Mouse (Mus musculus): ENCODE data around the gene Clpb. TPM values are rescaled to one million over a fixed set of nuclear protein-coding genes. Genes with fewer than 3 reads are reported as not detected.
A peak's percentile ranks its signal among the peaks of the same experiment; 100 is the strongest.

Clpb gene
- polyA plus RNA-seq, 1 experiment from 2014 or later, result 48.0 TPM

DNA sequence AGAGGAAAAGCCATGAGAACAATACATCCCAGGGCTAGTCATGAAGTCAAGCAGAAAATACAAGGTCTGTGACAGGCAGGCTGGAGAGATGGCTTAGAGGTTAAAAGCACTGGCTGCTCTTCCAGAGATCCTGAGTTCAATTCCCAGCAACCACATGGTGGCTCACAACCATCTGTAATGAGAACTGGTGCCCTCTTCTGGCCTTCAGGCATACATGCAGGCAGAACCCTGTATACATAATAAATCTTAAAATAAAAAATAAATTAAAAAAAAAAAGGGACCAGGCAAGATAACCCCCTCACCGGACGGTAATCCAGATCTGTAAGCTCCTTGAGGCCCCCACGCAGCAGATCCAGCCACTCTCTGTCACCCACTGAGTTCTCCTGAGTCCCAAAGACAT is 166.9 kb downstream of the Clpb start:
- Histone ChIP-seq H3K4me3 (no peak overlapping the region), H3K9me3 (no peaks in the 10 kb centered on the region), H3K4me2 (replicated peaks) (no peak overlapping the region), H3K4me1 (peaks cover 21% of the 10 kb centered on the region), H3K27ac (no peak overlapping the region), H3K27me3 (no peaks in the 10 kb centered on the region), H3K9ac (no peak overlapping the region), H3K36me3 (peaks cover 88% of the 10 kb centered on the region)
- ATAC-seq (ENCODE audit: insufficient number of reproducible peaks, insufficient read depth, low FRiP score, low TSS enrichment), result no peak
- WGBS, result 95% methylated on average over 3 of the region's 3 CpGs

- no peaks in the 10 kb centered on the region for H3K9me3 ChIP-seq
- no peak overlapping the region for H3K27ac ChIP-seq
- peaks cover 78% of the 10 kb centered on the region for H3K36me3 ChIP-seq
- H3K4me2 ChIP-seq (replicated peaks), result no peak overlapping the region
- H3K9ac ChIP-seq, result no peak overlapping the region
- no peaks in the 10 kb centered on the region for H3K27me3 ChIP-seq
- WGBS, result 91% methylated on average over 8 of the region's 8 CpGs
- peaks cover 23% of the 10 kb centered on the region for H3K4me1 ChIP-seq
- ATAC-seq (ENCODE audit: insufficient number of reproducible peaks, insufficient read depth, low FRiP score, low TSS enrichment), result no peak
- no peak overlapping the region for H3K4me3 ChIP-seq
Observed at GRCm38 (mm10) chr7:101831437-101831836, 168.0 kb downstream of the Clpb start.

DNA sequence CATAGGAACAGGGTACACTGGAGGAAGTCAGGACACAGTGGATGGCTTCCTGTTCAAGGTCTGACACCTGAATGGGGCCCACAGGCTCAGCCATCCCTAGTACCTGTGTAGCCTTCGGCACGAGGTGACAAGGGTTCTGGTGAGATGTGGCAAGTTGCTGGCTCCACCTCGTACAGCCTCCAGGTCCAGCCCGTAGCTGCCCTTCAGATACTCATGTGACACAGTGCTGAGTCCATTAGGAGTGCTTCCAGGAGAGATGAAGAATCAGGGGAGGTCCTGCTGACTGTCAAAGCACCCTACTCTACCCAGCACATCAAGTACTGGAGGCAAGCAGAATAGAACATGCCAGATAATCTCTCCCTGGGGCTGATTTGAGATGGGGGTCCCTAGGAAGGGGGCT is 168.9 kb downstream of the Clpb start:
- ATAC-seq (ENCODE audit: insufficient number of reproducible peaks, insufficient read depth, low FRiP score, low TSS enrichment), result no peak
- Histone ChIP-seq H3K4me2 (replicated peaks) (no peak overlapping the region), H3K27me3 (no peaks in the 10 kb centered on the region), H3K4me1 (peaks cover 23% of the 10 kb centered on the region), H3K36me3 (peaks cover 68% of the 10 kb centered on the region), H3K27ac (no peak overlapping the region), H3K9me3 (no peaks in the 10 kb centered on the region), H3K9ac (no peak overlapping the region), H3K4me3 (no peak overlapping the region)
- 93% methylated on average over 4 of the region's 4 CpGs for WGBS

DNA sequence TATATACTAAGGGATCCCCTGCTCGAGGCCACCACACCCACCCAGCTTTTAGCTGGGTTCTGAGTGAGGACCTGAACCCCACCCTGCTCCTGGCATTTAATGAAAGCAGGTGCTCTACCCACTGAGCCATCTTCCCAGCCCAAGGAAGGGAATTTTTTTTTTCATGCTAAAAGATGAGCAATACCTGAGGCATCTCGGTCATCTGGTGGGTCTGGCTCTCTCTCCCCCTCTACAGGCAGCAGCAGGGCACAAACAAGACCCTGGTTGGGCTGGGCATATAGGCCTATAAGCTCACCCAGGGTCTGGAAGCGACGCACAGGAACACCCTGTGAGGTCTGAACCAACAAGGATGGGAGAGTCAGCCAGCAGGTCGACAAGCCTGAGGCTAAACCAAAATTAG is 169.9 kb downstream of the Clpb start:
- Histone ChIP-seq H3K4me1 (peaks cover 24% of the 10 kb centered on the region), H3K27me3 (no peaks in the 10 kb centered on the region), H3K4me3 (no peak overlapping the region), H3K27ac (no peak overlapping the region), H3K9ac (no peak overlapping the region), H3K4me2 (replicated peaks) (no peak overlapping the region), H3K36me3 (peaks cover 59% of the 10 kb centered on the region), H3K9me3 (no peaks in the 10 kb centered on the region)
- WGBS, result 71% methylated on average over 5 of the region's 5 CpGs
- no peak for ATAC-seq (ENCODE audit: insufficient number of reproducible peaks, insufficient read depth, low FRiP score, low TSS enrichment)

GRCm38 (mm10) chr7:101833916-101834584 is 170.6 kb downstream of the Clpb start:
- 48% methylated on average over 3 of the region's 3 CpGs for WGBS
- Histone ChIP-seq H3K4me1 (peaks cover 30% of the 10 kb centered on the region), H3K36me3 (peaks cover 52% of the 10 kb centered on the region), H3K4me2 (replicated peaks) (peak overlapping the region; percentile 59), H3K4me3 (0 out of 2 replicates have a peak overlapping the region, but pooled peaks have one; percentile 86), H3K27ac (peak overlapping the region; percentile 38; the same call in 1 of the 2 replicates), H3K27me3 (no peaks in the 10 kb centered on the region), H3K9me3 (no peaks in the 10 kb centered on the region), H3K9ac (0 out of 2 replicates have a peak overlapping the region, but pooled peaks have one; percentile 8)
- no peak for ATAC-seq (ENCODE audit: insufficient number of reproducible peaks, insufficient read depth, low FRiP score, low TSS enrichment)

- Histone ChIP-seq H3K9me3 (no peaks in the 10 kb centered on the region), H3K36me3 (peaks cover 43% of the 10 kb centered on the region), H3K4me3 (peak overlapping the region; percentile 86; the same call in 1 of the 2 replicates), H3K9ac (0 out of 2 replicates have a peak overlapping the region, but pooled peaks have one; percentile 0), H3K4me1 (peaks cover 30% of the 10 kb centered on the region), H3K27ac (0 out of 2 replicates have a peak overlapping the region, but pooled peaks have one; percentile 26), H3K4me2 (replicated peaks) (peak overlapping the region; percentile 59), H3K27me3 (no peaks in the 10 kb centered on the region)
- ATAC-seq (ENCODE audit: insufficient number of reproducible peaks, insufficient read depth, low FRiP score, low TSS enrichment), result no peak
- WGBS, result 58% methylated on average over 3 of the region's 3 CpGs
Observed at GRCm38 (mm10) chr7:101834903-101835302, 171.5 kb downstream of the Clpb start.

DNA sequence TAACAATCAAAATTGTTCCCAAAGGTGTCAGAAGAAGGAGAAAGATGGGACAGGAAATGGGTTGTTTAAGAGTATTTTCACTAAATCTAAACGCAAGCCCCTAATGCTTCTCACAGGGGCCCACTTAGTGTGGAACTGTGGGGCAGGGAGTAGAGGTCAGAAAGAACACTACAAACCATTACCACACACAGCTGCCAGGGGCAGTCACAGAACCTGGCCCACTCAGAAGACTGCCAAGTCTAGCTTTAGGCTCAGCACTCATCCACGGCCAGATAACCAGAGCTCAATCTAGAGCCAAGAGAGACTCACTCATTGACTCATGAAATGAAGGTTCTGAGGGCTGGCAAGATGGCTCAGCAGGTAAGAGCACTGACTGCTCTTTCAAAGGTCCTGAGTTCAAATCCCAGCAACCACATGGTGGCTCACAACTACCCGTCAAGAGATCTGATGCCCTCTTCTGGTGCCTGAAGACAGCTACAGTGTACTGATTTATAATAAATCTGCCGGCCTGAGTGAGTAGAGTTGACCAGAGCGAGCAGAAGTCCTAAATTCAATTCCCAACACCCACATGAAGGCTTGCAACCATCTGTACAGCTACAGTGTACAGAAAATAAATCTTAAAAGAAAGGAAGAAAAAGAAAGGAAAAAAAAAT is 172.2 kb downstream of the Clpb start:
- H3K27ac ChIP-seq, result peak overlapping the region; percentile 97
- peak overlapping the region; percentile 86 for H3K4me3 ChIP-seq
- peak overlapping the region; percentile 59 for H3K4me2 ChIP-seq (replicated peaks)
- 42% methylated on average over 5 of the region's 5 CpGs for WGBS
- no peak for ATAC-seq (ENCODE audit: insufficient number of reproducible peaks, insufficient read depth, low FRiP score, low TSS enrichment)
- H3K27me3 ChIP-seq, result no peaks in the 10 kb centered on the region
- peaks cover 30% of the 10 kb centered on the region for H3K4me1 ChIP-seq
- H3K9me3 ChIP-seq, result no peaks in the 10 kb centered on the region
- peaks cover 36% of the 10 kb centered on the region for H3K36me3 ChIP-seq
- H3K9ac ChIP-seq, result peak overlapping the region; percentile 99

- peak; percentile 36 for ATAC-seq (ENCODE audit: insufficient number of reproducible peaks, insufficient read depth, low FRiP score, low TSS enrichment)
- WGBS, result under 1% methylated on average over 63 of the region's 63 CpGs
- H3K4me1 ChIP-seq, result peaks cover 30% of the 10 kb centered on the region
Observed at GRCm38 (mm10) chr7:101836271-101837153, 173.1 kb downstream of the Clpb start.

DNA sequence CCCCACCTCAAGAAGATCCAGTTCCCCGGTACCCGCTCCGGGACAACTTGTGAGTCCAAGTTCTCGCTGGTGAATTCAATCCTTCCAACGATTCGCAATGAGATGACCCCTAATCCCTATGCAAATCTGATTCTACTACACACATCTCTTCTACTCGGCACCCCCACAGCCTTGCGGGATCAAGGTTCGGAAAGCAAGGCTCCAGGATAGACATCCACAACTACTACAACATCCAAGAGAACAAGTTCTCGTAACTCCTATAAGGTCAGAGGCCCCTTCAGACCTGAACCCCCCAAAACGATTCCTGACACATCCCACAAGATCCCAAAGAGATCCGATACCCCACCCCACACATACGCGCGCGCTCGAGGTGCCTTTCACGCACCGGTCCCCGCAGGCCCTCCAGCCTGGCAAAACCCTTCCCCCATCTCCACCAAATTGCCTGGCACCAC is 173.7 kb downstream of the Clpb start:
- H3K4me3 ChIP-seq, result peak overlapping the region; percentile 86
- WGBS, result 0% methylated on average over 20 of the region's 20 CpGs
- H3K27me3 ChIP-seq, result no peaks in the 10 kb centered on the region
- peaks cover 30% of the 10 kb centered on the region for H3K4me1 ChIP-seq
- H3K27ac ChIP-seq, result peak overlapping the region; percentile 97
- H3K9me3 ChIP-seq, result no peaks in the 10 kb centered on the region
- H3K36me3 ChIP-seq, result peaks cover 20% of the 10 kb centered on the region
- H3K9ac ChIP-seq, result peak overlapping the region; percentile 99
- ATAC-seq (ENCODE audit: insufficient number of reproducible peaks, insufficient read depth, low FRiP score, low TSS enrichment), result no peak
- H3K4me2 ChIP-seq (replicated peaks), result peak overlapping the region; percentile 59

More at GRCm38 (mm10) chr7:101836271-101837153, 173.1 kb downstream of the Clpb start:
- H3K4me2 ChIP-seq (replicated peaks), result peak overlapping the region; percentile 59
- peak overlapping the region; percentile 97 for H3K27ac ChIP-seq
- no peaks in the 10 kb centered on the region for H3K9me3 ChIP-seq
- H3K4me3 ChIP-seq, result peak overlapping the region; percentile 86
- H3K27me3 ChIP-seq, result no peaks in the 10 kb centered on the region
- H3K9ac ChIP-seq, result peak overlapping the region; percentile 99
- H3K36me3 ChIP-seq, result peaks cover 27% of the 10 kb centered on the region

DNA sequence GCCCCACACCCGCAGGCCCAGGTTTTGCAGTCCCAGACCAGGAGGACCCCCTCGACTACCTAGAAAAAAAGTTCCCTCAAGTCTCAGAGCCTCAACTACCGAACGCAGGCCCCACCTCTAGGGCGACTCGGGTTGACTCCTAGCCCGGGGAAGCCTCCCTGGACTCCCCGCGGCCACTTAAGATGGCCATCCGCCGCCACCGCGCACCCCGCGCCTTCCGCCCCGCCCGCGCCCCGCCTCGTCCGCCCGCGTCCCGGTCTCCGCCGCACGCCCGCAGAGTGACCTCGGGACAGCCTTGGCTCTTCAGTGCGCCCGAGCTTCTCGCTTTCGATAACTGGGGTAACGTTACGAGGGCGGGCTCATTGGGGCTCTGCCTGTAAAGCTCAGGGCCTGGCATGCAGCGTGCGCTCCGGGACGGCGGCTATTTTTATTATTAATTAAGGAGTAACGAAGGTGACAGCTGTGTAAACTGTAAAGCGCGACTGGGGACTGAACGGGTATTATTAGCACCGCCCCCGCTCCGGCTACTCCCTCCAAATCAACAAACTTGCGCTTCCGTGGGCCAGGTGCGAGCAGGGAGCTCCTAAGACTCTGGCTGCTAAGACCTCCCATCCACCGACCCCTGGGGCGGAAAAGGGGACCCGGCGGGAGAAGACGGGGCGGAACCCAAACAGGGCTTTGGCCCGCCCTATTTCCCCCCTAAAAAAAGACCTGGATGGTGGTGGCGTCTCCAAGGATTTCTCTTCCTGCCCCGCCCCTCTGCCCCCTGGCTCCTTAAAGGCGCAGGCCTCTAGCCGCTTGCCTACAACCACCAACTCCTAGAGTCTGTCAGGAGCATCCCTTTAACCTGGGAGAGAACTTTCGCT is 174.4 kb downstream of the Clpb start, which contains the start of gene Inppl1:
Inppl1 (minus strand) TSS at position 624 of the 866 bp plus-strand sequence.
- Histone ChIP-seq H3K4me2 (replicated peaks) (peak within 1 kb of the TSS; percentile 59), H3K27ac (peak within 1 kb of the TSS; percentile 97), H3K36me3 (peaks cover 14% of the 10 kb centered on the region), H3K4me3 (peak within 1 kb of the TSS; percentile 86), H3K4me1 (peaks cover 30% of the 10 kb centered on the region), H3K9ac (peak within 1 kb of the TSS; percentile 99), H3K9me3 (no peaks in the 10 kb centered on the region), H3K27me3 (no peaks in the 10 kb centered on the region)
- peak; percentile 78 for ATAC-seq (ENCODE audit: insufficient number of reproducible peaks, insufficient read depth, low FRiP score, low TSS enrichment)
- WGBS, result under 1% methylated on average over 64 of the region's 64 CpGs
